Mouse (Mus musculus) heart, embryonic 14.5 days (tissue): ENCODE data around the gene Rpgrip1l. TPM values are rescaled to one million over a fixed set of nuclear protein-coding genes. Genes with fewer than 3 reads are reported as not detected.

ENCODE experiments used
- ATAC-seq: fragments of 200-750 bp; cut with Nextera tagmentation; 2 replicates; pipeline ENCODE4 v1.8.0; 2017; ENCODE audit warnings: low read depth, moderate TSS enrichment; ENCODE audit not compliant: insufficient number of reproducible peaks, insufficient read depth, low FRiP score
- H3K27ac ChIP-seq, 2 experiments: fragments of 200-500 bp in 1 of 2; fragments of 300-500 bp in 1 of 2; sonication (generic) in 1 of 2; replicated peaks in 1 of 2; 2 replicates each; pipeline ENCODE4 v1.5.1; 2012 to 2014; ENCODE audit warnings: low read depth in 2 of 2, low read length in 2 of 2, control low read depth in 1 of 2, mild to moderate bottlenecking in 1 of 2, mixed read lengths in 1 of 2; ENCODE audit not compliant: control insufficient read depth in 1 of 2, insufficient read depth in 1 of 2
- H3K27me3 ChIP-seq: fragments of 300-500 bp; sonication (generic); 2 replicates; pipeline ENCODE4 v1.6.1; 2014; ENCODE audit warnings: mild to moderate bottlenecking, low read length, control low read depth; ENCODE audit not compliant: control insufficient read depth, insufficient read depth
- H3K36me3 ChIP-seq: fragments of 300-500 bp; sonication (generic); 2 replicates; pipeline ENCODE4 v1.6.1; 2014; ENCODE audit warnings: mild to moderate bottlenecking, control low read depth, low read length, mixed read lengths; ENCODE audit not compliant: control insufficient read depth, insufficient read depth
- H3K4me1 ChIP-seq, 2 experiments: fragments of 200-500 bp in 1 of 2; fragments of 300-500 bp in 1 of 2; sonication (generic) in 1 of 2; 2 replicates each; pipeline ENCODE4 v1.6.1; 2012 to 2014; ENCODE audit warnings: low read length in 2 of 2, control low read depth in 1 of 2, mixed read lengths in 1 of 2; ENCODE audit not compliant: control insufficient read depth in 2 of 2, insufficient read depth in 2 of 2
- H3K4me2 ChIP-seq: fragments of 300-500 bp; sonication (generic); 2 replicates; pipeline ENCODE4 v1.6.1; 2014; ENCODE audit warnings: mild to moderate bottlenecking, low read length
- H3K4me3 ChIP-seq, 2 experiments: fragments of 200-500 bp in 1 of 2; fragments of 300-500 bp in 1 of 2; sonication (generic) in 1 of 2; 2 replicates each; pipeline ENCODE4 v1.5.1; 2012 to 2014; ENCODE audit warnings: low read length in 2 of 2, mild to moderate bottlenecking in 2 of 2, control low read depth in 1 of 2, low read depth in 1 of 2, moderate library complexity in 1 of 2; ENCODE audit not compliant: control insufficient read depth in 1 of 2, insufficient read depth in 1 of 2
- H3K9ac ChIP-seq: fragments of 300-500 bp; sonication (generic); 2 replicates; pipeline ENCODE4 v1.6.1; 2014; ENCODE audit warnings: mild to moderate bottlenecking, low read length
- H3K9me3 ChIP-seq: fragments of 300-500 bp; sonication (generic); 2 replicates; pipeline ENCODE4 v1.6.1; 2016; ENCODE audit warnings: low read length, control low read depth; ENCODE audit not compliant: control insufficient read depth
- WGBS: fragments of 180-500 bp; shearing (Covaris S2); extraction: QIAGEN DNeasy Blood & Tissue Kit; methylation state at CpG from one replicate; pipeline ENCODE4 v1.1.7; 2014; 5-methylcytosine and 5-hydroxymethylcytosine counted together
- polyA plus RNA-seq: library from polyadenylated mRNA; unstranded; fragments of >200 nt; fragmentation: Nextera tagmentation; extraction: Ambion mirVana; gene quantifications from 2 replicates; pipeline ENCODE4 v1.2.1, GENCODE M21; 2014

Gene Rpgrip1l
- polyA plus RNA-seq, 1 experiment from 2014 or later: 9.9 TPM

GRCm38 (mm10) chr8:91290576-91290975 is 22.5 kb downstream of the Rpgrip1l start:
- no peak overlapping the region for H3K27ac ChIP-seq
- H3K4me3 ChIP-seq: no peak overlapping the region
- peaks cover 3 to 18% of the 10 kb centered on the region in 2 experiments for H3K4me1 ChIP-seq
- ATAC-seq: no peak
- WGBS: 81% methylated on average over 4 of the region's 4 CpGs
- H3K9ac ChIP-seq: no peak overlapping the region
- H3K27me3 ChIP-seq: no peaks in the 10 kb centered on the region
- no peaks in the 10 kb centered on the region for H3K9me3 ChIP-seq
- H3K36me3 ChIP-seq: no peaks in the 10 kb centered on the region
- no peak overlapping the region for H3K4me2 ChIP-seq

- no peaks in the 10 kb centered on the region for H3K9me3 ChIP-seq
- WGBS: 71% methylated on average over 8 of the region's 8 CpGs
- H3K36me3 ChIP-seq: no peaks in the 10 kb centered on the region
- no peak for ATAC-seq
- no peak overlapping the region for H3K27ac ChIP-seq
- H3K4me3 ChIP-seq: no peak overlapping the region
- no peaks in the 10 kb centered on the region for H3K27me3 ChIP-seq
- no peak overlapping the region for H3K9ac ChIP-seq
- no peak overlapping the region for H3K4me2 ChIP-seq
- peaks cover 3 to 21% of the 10 kb centered on the region in 2 experiments for H3K4me1 ChIP-seq
Observed at GRCm38 (mm10) chr8:91286237-91286636, 26.8 kb downstream of the Rpgrip1l start.

- Histone ChIP-seq H3K4me3 (no peak overlapping the region), H3K9me3 (no peaks in the 10 kb centered on the region), H3K27me3 (no peaks in the 10 kb centered on the region), H3K4me1 (peaks cover 3 to 18% of the 10 kb centered on the region in 2 experiments), H3K27ac (no peak overlapping the region), H3K36me3 (no peaks in the 10 kb centered on the region), H3K9ac (no peak overlapping the region), H3K4me2 (no peak overlapping the region)
- 84% methylated on average over 1 of the region's 1 CpGs for WGBS
- no peak for ATAC-seq
Observed at GRCm38 (mm10) chr8:91283815-91284214, 29.2 kb downstream of the Rpgrip1l start.

- peaks cover 3 to 9% of the 10 kb centered on the region in 2 experiments for H3K4me1 ChIP-seq
- H3K9me3 ChIP-seq: no peaks in the 10 kb centered on the region
- H3K4me2 ChIP-seq: no peak overlapping the region
- no peak for ATAC-seq
- no peak overlapping the region for H3K27ac ChIP-seq
- 50% methylated on average over 5 of the region's 5 CpGs for WGBS
- H3K36me3 ChIP-seq: no peaks in the 10 kb centered on the region
- no peaks in the 10 kb centered on the region for H3K27me3 ChIP-seq
- no peak overlapping the region for H3K4me3 ChIP-seq
- H3K9ac ChIP-seq: no peak overlapping the region
Observed at GRCm38 (mm10) chr8:91282655-91283054, 30.4 kb downstream of the Rpgrip1l start.

GRCm38 (mm10) chr8:91281545-91281944 is 31.5 kb downstream of the Rpgrip1l start:
- Histone ChIP-seq H3K27ac (no peak overlapping the region), H3K27me3 (no peaks in the 10 kb centered on the region), H3K4me1 (0 out of 4 replicates have a peak, but pooled peaks cover 0 to 3% of the 10 kb centered on the region in 2 experiments), H3K9me3 (no peaks in the 10 kb centered on the region), H3K9ac (no peak overlapping the region), H3K36me3 (no peaks in the 10 kb centered on the region), H3K4me2 (no peak overlapping the region), H3K4me3 (no peak overlapping the region)
- 69% methylated on average over 8 of the region's 8 CpGs for WGBS
- no peak for ATAC-seq

GRCm38 (mm10) chr8:91280467-91281212 is 32.4 kb downstream of the Rpgrip1l start:
- Histone ChIP-seq H3K27me3 (no peaks in the 10 kb centered on the region), H3K4me2 (no peak overlapping the region), H3K36me3 (no peaks in the 10 kb centered on the region), H3K27ac (no peak overlapping the region), H3K4me1 (0 out of 4 replicates have a peak, but pooled peaks cover 0 to 3% of the 10 kb centered on the region in 2 experiments), H3K4me3 (no peak overlapping the region), H3K9me3 (peaks cover 5% of the 10 kb centered on the region; the same call in 1 of the 2 replicates), H3K9ac (no peak overlapping the region)
- no peak for ATAC-seq
- 77% methylated on average over 11 of the region's 11 CpGs for WGBS

GRCm38 (mm10) chr8:91278060-91278459 is 35.0 kb downstream of the Rpgrip1l start:
- WGBS: 80% methylated on average over 5 of the region's 5 CpGs
- peaks cover 5% of the 10 kb centered on the region; the same call in 1 of the 2 replicates for H3K9me3 ChIP-seq
- H3K27me3 ChIP-seq: no peaks in the 10 kb centered on the region
- H3K36me3 ChIP-seq: peaks cover 5% of the 10 kb centered on the region; the same call in 1 of the 2 replicates
- H3K27ac ChIP-seq: no peak overlapping the region
- no peak for ATAC-seq
- no peak overlapping the region for H3K9ac ChIP-seq
- no peak overlapping the region for H3K4me2 ChIP-seq
- 0 out of 4 replicates have a peak, but pooled peaks cover 0 to 3% of the 10 kb centered on the region in 2 experiments for H3K4me1 ChIP-seq
- no peak overlapping the region for H3K4me3 ChIP-seq
